Mouse (Mus musculus): ENCODE measurements around the gene Cacna2d3. TPM values are rescaled to one million over a fixed set of nuclear protein-coding genes. Genes with fewer than 3 reads are reported as not detected.
A peak's percentile ranks its signal among the peaks of the same experiment; 100 is the strongest.

Gene Cacna2d3
- total RNA-seq, 2 experiments from 2014 or later: 1.5 to 3.2 TPM

DNA sequence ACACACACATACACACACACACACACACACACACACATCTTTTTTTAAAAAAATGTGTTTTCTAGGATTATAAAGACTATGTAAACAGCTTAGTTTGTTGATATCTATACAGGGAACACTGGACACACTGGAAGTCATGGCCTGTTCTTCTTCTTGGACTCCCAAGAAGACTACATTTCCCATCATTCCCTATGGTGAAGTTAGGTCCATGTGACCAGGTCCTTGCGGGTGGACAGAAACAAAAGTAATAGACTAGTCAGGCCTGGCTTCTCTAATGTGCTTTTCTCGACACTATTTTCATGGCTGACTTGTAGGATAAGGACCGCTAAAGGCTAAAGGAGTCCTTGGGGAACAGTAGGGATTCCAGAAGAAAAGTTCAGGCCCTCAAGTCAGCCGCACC is 78.4 kb downstream of the Cacna2d3 start:
- no peak for DNase-seq

DNA sequence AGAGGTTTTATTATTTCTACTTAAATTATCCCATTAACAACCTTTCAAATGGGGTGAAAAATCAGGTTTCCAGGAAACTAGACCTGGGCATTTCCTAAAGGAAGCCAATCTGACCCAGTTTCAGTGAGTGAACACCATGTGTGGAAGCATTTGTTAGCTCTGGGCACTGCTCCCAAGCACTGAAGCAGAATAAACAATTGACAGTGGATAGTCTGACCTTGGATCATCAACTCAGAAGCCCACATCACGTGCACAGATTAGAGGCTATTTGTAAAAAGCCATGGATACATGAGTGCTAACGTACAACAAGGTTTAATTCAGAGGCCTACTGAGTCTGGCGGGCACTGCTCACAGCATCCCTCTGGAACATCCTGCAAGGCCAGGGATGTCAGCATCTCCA is 82.4 kb downstream of the Cacna2d3 start:
- DNase-seq: no peak

DNA sequence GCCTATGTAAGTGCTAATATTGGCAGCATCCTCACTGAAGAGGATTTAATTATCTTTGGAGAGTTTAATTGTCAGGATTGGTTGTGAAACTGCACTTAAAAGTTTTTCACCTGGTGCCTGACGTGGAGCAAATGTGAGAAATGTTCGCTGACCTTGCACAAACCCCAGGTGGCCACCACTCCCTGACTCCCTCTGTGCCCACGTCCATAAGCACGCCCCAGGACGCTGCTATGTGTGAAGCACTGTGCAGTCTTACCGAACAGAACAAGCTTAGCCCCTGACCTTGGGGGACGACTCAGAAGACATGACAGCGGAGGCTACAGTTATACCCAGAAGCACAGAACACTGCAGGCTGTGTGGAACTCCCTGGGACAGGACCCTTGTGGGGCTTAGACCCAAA is 93.5 kb downstream of the Cacna2d3 start:
- DNase-seq: no peak

DNA sequence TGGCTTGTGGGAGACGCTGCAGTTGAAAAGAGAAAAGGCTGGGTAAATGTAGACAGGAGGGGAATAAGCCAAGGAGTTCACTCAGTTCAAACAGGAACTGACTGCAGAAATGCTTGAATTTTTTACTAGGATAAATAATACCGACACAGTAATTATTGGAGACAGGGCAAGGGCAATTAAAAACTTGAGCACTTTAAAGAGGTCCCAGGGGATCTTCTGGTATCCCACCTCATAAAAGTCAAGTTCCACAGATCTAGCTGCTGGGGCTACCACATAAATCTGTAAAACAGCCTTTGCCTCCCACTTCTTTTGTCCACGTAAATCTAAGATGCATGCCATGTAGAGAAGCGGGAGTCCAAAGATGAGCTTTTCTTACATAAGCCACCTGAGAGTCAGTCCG is 109.2 kb downstream of the Cacna2d3 start:
- DNase-seq: no peak

DNA sequence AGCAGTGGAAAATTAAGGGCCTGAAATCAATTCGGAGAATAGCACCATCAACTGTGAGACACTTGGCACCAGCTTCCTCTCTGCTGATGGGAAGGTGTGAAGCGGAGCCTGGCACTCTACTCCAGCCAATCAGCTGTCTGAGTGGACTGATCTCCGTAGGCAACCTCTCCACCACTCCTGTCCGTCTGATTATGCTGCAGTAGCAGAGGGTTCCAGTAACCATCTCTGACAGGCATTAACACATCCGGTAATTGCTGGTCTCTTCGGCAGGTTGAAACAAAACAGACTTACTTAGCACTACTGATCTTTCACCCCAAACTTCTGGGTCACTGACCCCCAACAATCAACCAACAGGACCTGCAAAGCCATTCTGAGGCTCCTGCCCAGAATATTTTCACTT is 112.9 kb downstream of the Cacna2d3 start:
- DNase-seq: no peak

DNA sequence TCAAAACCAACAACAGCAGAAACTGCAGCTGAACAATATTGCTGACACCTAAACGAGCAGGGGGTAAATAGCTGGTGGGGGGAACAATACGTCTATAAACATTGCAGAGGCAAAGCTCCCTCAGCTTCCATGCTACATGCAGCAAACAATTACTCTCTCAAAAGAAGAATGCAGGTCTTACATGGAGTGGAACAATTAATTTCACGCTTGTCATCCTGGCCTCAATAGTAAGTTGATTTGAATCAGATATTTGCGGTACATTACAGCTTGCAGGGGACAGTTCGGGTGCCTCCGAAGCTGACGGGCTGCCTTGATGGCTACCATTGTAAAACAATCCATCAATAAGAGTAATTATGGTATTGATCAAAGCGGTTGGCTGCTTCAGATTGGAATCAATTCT is 122.2 kb downstream of the Cacna2d3 start:
- DNase-seq: no peak

DNA sequence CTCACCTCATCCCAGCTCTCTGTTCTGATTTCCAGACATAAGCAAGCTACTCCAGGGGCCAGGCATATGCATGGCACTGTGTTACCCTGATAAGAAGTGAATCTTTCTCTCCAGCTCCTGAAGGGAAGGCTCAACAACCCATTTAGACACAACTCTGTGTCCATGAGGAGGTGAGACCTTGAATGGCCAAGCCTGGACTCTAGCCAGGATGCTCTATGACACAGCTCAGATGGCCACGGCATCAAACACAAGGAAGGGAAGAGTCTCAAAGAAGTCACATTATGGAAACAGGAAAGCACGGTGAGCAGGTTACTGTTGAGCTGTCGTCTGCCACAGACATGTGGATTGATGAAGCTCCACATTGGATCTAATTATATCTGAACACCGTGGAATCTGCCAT is 128.8 kb downstream of the Cacna2d3 start:
- DNase-seq: peak; percentile 13

DNA sequence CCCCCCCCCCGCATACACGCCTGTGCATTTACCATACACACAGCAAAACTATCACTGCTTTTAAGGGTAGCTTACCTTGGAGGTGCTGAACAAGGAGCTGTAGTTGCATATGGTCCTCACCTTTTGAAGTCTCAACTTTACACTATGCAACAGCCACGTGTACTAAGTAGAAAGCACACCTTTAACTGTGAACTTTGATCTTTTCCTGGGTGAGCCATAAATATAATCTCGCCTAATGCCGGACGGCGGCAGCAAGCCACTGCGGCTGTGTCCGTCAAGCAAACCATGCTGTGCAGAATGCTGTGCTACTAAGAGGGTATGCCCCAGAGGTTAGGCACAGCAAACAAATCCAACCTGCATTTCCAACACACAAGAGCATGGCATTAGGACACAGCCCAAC is 132.0 kb downstream of the Cacna2d3 start:
- no peak for DNase-seq

DNA sequence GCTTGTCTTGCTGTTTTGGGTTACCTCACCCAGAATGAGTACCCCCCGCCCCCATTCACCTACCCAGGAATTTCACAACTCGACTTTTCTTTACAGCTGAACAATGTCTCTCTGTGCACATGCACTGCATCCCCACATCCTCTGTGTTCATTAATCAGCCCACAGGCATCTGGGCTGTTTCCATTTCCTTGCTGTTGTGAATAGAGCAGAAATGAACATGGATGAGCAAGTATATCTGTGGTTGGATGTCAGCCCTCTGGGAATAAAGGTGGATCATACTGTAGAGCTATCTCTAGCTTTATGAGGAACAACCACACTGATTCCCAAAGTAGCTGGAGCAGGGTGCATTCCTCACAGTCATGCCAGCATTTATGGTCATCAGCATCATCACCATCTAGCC is 139.7 kb downstream of the Cacna2d3 start:
- DNase-seq: no peak

DNA sequence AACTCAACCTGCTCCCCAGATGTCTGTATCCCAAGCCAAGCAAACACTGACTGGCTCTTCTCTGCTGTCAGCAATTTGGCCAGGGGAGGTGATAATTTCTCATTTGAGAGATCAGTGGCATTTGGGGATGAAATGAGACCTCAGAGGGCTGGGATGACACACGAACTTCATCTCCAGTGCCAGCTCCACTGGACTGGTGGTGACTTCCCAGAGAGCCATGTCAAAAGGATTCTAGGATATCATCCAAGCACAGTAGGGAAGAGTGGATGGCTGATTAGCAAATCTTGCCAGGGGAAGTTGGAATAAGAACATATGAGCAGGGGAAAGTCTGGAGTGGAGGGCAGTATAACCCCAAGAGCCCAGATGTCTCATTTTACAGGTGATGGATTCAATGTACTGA is 143.9 kb downstream of the Cacna2d3 start:
- no peak for DNase-seq

DNA sequence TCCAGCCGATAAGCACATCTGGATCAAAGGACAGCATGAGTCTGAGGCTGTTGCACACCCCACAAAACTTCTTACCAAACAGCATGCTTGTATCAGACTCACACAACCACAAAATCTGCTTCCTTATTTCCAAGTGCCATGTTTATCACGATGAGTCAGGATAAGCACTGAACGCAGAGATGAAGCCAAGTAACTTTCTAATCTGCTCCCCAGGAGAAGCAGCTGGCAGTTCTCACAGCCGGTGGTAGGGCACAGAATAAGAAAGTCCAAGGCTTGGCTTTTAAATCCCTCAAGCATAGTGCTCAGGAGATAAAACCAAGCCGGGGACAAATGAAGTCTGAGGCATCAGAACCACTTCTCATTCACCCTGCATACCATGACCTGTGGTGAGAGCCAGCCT is 146.1 kb downstream of the Cacna2d3 start:
- no peak for DNase-seq

DNA sequence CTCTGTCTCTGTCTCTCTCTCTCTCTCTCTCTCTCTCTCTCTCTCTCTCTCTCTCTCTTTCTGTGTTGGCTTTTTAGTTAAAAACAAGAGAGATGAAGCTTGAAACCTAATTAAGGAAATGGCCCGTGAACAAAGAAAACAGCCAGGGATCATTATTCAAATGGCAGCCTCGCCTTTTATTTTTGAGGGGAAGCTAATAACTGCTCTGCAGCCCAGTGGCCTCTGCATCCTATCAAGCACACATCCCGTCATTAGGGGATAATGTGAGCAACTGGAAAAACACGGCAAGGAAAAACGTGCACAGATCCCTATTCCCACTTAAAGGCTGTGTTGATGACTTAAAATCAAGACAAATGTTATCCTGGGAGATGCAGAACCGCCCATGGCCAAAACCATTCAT is 159.0 kb downstream of the Cacna2d3 start:
- DNase-seq: no peak

DNA sequence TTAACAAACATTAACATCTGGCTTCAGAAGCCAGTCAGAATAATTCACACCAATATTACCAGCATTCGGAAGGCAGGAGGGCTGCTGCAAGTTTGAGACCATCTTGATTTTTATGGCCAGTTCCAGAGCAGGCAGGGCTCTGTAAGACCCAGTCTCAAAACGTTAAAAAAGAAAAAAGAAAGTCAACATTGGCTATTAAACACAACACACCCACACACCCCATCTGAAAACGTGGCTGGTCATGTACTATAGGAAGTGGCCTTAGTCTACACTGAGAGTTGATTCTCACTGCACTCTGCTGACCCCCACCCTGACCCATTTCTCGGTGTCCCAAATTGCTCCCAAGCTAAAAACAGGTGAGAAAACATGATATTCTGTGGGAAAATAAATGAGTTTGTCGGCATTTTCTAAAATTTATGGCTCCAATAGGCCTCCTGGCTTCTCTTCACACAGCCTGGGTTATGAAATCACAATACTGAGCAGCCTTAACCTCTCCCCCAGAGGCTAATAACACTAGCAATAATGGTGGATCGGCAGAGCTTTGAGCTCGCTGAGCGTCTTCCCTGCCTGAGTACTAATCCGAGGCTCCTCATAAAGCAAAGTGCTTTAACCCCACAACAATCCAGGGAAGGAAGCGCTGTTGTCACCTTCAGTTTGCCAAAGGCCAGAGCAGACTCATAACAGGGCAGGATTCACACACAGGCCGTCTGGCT is 160.4 kb downstream of the Cacna2d3 start:
- peak; percentile 4 for DNase-seq

DNA sequence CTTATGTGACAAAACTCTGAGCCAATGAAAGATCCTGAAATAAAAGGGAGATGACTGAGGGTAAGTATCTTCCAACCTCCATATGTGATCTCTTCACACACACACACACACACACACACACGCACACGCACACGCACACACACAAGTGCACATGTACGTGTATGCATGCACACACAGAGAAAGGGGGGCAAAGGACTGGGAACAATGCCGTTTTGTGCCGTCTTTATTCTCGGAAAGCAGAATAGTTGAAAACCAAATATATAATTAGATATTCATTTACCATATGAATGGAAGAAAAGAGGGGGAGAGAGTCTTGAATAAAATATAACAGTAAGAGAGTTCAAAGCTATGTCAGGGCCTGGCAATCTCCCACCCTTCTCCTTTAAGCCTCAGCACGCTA is 163.2 kb downstream of the Cacna2d3 start:
- DNase-seq: no peak

DNA sequence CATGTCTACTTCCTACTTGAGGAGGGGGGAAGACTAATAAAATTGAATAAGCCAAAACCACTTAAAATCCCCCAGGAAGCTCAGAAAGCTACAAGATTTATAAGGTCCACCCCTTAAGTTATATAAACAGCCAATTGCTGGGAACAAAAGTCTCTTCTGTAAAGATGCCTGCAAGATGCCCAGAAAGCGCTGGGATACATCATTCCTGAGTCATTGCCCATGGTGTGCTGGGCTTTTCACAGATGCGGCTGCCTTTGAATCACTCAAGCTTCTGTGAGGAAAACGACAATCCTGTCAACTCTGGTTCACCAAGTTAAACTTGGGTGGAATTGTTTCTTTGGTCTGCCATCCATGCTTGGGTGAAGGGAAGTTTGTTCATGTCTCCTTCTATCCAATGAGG is 165.5 kb downstream of the Cacna2d3 start:
- no peak for DNase-seq

DNA sequence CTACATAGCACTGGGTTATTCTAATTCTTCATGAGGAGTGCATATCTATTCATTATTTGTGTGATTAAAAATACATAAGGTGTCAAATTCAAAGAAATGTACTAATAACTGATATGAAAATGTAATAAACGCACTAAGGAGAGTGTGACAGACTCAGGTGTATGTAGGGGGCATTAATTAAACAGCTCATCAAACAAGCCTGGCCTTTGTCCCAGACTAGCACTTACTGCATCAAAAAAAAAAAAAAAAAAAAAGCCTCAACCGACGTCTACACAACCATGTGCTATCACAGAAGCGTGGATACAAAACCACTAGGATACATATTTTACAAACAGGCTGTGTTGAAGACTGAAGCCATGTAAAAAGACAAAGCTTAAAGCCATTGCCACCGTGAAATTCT is 169.2 kb downstream of the Cacna2d3 start:
- no peak for DNase-seq

DNA sequence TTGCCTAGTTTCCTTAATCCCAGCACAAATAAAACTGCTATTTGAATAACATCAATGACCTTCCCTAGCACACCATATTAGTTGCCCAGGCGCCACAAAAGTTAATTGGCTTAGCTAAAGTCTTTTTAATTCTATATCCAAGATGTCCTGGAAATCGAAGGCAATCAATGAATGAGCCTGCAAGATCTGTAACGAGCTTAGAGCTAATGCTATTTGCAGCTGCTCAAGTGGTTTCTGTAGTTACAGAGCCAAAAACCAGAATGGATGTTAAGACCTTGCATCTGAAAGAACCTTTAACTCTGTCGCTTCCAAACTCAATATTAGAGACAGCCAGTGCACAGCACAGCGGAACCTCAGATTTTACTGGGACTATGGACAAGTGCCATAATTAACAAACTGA is 173.0 kb downstream of the Cacna2d3 start:
- DNase-seq: no peak

DNA sequence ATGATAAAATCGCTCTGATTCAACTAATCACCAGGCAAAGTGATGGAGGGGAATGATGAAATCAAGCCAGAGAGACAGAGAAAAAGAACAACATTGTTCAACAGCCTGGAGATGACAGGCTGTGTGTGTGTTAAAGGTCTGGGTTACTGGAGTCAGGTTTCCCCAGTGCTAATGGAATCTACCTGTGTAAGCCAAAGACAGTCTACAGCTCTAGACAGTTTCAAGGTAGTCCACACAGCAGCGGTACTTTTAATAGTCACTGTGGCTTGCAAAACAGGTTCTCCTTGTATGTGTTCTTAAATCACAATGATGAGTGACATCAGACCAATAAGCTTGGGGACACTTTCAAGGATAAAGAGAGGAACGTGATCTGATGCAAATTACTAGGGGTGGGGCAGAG is 191.1 kb downstream of the Cacna2d3 start:
- DNase-seq: no peak

DNA sequence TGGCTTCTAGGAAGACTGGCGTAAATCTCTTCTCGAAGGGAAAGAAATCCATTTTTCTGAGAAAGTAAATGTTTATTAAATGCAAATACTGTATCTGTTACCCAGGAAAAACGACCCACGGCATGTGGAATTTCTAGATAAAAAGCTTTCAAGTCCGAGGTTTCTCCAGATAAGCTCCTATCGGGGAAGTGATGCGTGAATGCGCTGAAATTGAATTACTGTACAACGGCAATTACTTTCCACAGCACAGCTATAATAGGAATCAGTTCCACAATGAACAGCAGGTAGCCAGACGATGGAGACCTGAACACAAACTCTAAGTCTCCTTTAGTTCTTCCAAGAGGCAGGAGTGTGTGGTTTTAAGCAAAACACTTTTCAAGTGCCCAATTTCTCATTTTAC is 193.0 kb downstream of the Cacna2d3 start:
- DNase-seq: no peak

DNA sequence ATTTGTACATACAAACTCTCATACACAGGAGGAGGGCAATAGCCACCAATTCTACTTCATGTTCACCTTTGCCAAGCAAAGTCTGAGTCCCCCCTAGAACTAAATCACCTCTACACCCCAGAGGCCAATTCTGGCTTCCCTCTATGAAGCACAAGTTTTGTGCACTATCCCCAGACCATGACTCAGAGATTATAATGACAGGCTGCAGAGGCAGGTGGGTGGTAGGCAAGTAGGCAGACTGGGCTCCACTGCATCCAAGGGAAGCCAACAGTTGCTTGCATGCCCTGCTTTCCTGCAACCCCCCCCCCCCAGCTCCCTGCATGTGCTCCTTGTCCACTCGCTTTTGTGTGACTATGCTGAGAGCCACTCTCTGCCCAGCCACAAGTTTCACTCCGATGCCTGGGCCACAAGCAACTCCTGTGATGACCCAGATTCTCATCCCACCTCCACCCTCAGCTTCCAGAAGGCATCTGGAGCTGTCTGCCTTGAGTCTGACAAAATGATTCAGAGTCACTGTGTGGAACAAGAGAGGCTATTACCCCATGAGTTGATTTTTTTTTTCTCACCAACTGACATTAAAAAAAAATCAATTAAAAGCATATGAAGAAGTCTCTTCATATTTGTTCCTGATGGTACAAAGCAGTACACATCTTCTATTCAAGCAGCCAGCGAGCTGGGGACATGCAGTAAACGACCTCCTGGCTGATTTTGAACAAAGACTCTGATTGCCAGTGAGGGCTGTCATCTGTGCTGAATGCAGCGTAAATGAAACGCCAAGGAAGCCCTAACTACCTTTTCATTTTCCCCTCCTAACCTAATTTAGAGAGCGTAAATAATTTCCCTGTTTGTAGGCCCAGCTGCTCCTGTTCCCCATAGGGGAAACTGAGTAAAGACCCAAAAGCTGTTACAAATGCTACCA is 201.7 kb downstream of the Cacna2d3 start:
- no peak for DNase-seq

DNA sequence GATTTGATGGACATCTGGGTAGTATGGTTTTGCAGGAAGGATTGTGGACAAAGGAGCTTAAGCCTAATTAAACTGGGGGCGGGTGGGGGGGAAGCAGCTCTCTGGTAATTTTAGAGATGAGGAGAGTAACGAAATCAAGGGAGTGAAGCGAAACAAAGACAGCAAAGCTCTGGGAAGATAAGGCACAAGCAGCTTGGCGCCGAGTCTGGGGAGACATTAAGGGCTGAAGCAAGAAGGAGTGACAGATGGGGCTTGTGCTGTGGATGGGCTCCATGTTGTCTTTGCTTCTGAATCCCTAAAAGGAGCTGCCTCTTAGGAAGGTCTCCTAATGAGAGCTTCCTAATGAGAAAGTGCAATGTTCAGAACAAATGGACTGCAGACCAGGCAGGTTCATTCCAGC is 219.0 kb downstream of the Cacna2d3 start:
- DNase-seq: no peak

DNA sequence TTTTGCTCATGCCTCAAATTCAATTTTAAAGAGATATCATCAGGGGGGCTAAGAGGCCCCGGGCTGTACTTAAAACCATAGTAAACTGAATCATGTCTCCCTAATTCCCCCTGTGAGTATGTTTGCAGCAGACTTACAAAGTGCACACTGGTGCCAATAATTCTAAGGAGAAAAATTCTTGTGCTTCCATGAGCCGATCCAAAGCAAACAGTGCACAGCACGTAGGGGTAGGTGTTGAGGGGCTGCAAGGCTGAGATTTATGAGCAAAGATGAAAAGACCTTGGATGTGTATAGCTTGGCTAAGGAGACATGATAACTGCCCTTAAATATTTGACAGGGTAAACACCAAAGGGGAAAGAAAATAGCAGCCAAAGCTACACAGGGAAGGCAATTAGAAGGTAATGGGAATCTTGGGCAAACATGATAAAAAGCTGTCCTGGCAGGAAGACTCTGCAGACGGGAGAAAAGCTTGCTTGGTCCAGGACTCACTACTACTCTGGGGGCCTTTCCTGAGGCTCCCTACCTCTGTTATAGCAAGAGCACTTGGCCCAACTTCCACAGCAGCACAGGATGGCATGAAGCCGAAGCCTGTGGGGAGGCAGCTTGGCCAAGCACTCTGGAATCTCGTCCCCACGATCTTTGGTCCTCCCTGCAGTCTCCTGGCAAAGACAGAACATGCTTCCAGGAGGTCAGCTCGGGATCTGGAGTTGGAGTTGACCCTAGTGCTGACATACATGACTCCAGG is 222.9 kb downstream of the Cacna2d3 start:
- DNase-seq: no peak

DNA sequence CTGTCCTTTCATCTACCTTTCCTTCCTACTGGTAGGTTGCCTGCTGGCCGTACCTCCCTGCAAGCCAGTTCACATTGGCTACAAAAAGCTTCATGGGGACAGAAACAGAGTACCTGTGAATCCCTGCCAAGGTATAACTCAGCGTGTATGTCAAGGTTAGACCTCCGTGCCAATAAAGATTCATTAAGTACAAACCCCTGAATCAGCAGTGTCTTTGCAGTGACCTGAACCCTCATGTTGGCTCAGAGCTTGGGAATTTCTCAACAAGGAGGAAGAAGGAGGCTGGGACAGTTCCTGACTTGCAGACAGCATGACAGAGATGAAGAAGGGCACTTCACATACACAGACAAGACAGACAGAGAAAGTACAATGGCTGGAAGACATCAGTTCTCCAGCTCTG is 225.1 kb downstream of the Cacna2d3 start:
- DNase-seq: no peak
